Mouse (Mus musculus) hindbrain, embryonic 16.5 days (tissue): Measurements from ENCODE around the gene Pex6. TPM values are rescaled to one million over a fixed set of nuclear protein-coding genes. Genes with fewer than 3 reads are reported as not detected.

ENCODE experiments used
- ATAC-seq: fragments of 200-750 bp; cut with Nextera tagmentation; 2 replicates; pipeline ENCODE4 v1.8.0; 2017; ENCODE audit warnings: moderate TSS enrichment, moderate library complexity
- H3K27ac ChIP-seq: fragments of 300-500 bp; sonication (generic); 2 replicates; pipeline ENCODE4 v1.5.1; 2014; ENCODE audit warnings: low read depth, mild to moderate bottlenecking, control low read depth, low read length, moderate library complexity
- H3K27me3 ChIP-seq: fragments of 300-500 bp; sonication (generic); replicated peaks from 2 replicates; pipeline ENCODE4 v1.6.1; 2014; ENCODE audit warnings: low read length; ENCODE audit not compliant: control insufficient read depth, insufficient read depth
- H3K36me3 ChIP-seq: fragments of 300-500 bp; sonication (generic); 2 replicates; pipeline ENCODE4 v1.6.1; 2014; ENCODE audit warnings: mild to moderate bottlenecking, low read length, moderate library complexity, mixed read lengths; ENCODE audit not compliant: control insufficient read depth, insufficient read depth
- H3K4me1 ChIP-seq: fragments of 300-500 bp; sonication (generic); 2 replicates; pipeline ENCODE4 v1.6.1; 2014; ENCODE audit warnings: low read depth, low read length; ENCODE audit not compliant: control insufficient read depth, insufficient read depth
- H3K4me2 ChIP-seq: fragments of 300-500 bp; sonication (generic); 2 replicates; pipeline ENCODE4 v1.6.1; 2014; ENCODE audit warnings: mild to moderate bottlenecking, low read length, control low read depth, moderate library complexity
- H3K4me3 ChIP-seq: fragments of 300-500 bp; sonication (generic); 2 replicates; pipeline ENCODE4 v1.5.1; 2014; ENCODE audit warnings: mild to moderate bottlenecking, low read length, control low read depth, moderate library complexity
- H3K9ac ChIP-seq: fragments of 300-500 bp; sonication (generic); 2 replicates; pipeline ENCODE4 v1.6.1; 2014; ENCODE audit warnings: low read depth, mild to moderate bottlenecking, control low read depth, low read length, moderate library complexity
- H3K9me3 ChIP-seq: fragments of 300-500 bp; sonication (generic); 2 replicates; pipeline ENCODE4 v1.6.1; 2014; ENCODE audit warnings: mild to moderate bottlenecking, low read length, moderate library complexity; ENCODE audit not compliant: control insufficient read depth
- WGBS: fragments of 180-500 bp; shearing (Covaris S2); extraction: QIAGEN DNeasy Blood & Tissue Kit; methylation state at CpG from one replicate; pipeline ENCODE4 v1.1.7; 2014; 5-methylcytosine and 5-hydroxymethylcytosine counted together
- polyA plus RNA-seq: library from polyadenylated mRNA; unstranded; fragments of >200 nt; fragmentation: Nextera tagmentation; extraction: Ambion mirVana; gene quantifications from 2 replicates; pipeline ENCODE4 v1.2.1, GENCODE M21; 2015

Gene Pex6
- polyA plus RNA-seq, 1 experiment from 2014 or later, result 23.0 TPM

- H3K36me3 ChIP-seq, result no peaks in the 10 kb centered on the region
- WGBS, result 95% methylated on average over 14 of the region's 14 CpGs
- H3K4me2 ChIP-seq, result no peak overlapping the region
These were observed 4.7 kb upstream of the Pex6 start for GRCm38 (mm10) chr17:46706375-46707089.

GRCm38 (mm10) chr17:46711612-46712271, 479 bp downstream of the Pex6 start:
- Histone ChIP-seq H3K4me2 (peak overlapping the region; percentile 89), H3K9ac (peak overlapping the region; percentile 95), H3K27me3 (no peaks in the 10 kb centered on the region), H3K4me3 (peak overlapping the region; percentile 98), H3K4me1 (peaks cover 12% of the 10 kb centered on the region), H3K36me3 (peaks cover 20% of the 10 kb centered on the region), H3K9me3 (no peaks in the 10 kb centered on the region), H3K27ac (peak overlapping the region; percentile 80)
- WGBS, result 1% methylated on average over 45 of the region's 76 CpGs
- ATAC-seq, result peak; percentile 71

More at GRCm38 (mm10) chr17:46706375-46707089, 4.7 kb upstream of the Pex6 start:
- no peak overlapping the region for H3K9ac ChIP-seq
- peaks cover 26% of the 10 kb centered on the region for H3K4me1 ChIP-seq
- H3K4me3 ChIP-seq, result no peak overlapping the region
- H3K27me3 ChIP-seq, result no peaks in the 10 kb centered on the region
- H3K9me3 ChIP-seq, result no peaks in the 10 kb centered on the region
- no peak for ATAC-seq
- no peak overlapping the region for H3K27ac ChIP-seq

- H3K27ac ChIP-seq, result no peak overlapping the region
These were observed 1.2 kb downstream of the Pex6 start for GRCm38 (mm10) chr17:46712442-46712841.

DNA sequence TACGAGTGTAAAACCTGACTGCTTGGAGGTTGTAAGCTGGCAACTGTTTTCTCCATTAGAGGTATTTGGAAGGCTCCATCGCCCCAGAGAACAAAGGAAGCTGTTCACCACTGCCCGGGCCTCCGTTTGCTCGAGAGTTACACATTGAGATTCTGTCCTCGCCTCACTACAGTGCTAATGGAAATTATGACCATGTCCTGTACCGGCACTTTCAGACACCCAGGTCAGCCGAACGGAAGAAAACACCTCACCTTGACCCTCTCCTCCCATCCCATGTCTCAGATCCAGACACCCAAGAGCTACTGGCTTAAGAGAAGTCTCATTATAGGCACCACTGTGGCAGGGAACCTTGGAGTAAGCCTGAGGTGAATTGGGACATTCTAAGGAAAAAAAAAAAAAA, 2.6 kb downstream of the Pex6 start:
- H3K27ac ChIP-seq, result no peak overlapping the region
- no peak for ATAC-seq

More at GRCm38 (mm10) chr17:46712442-46712841, 1.2 kb downstream of the Pex6 start:
- peaks cover 24% of the 10 kb centered on the region for H3K36me3 ChIP-seq
- H3K27me3 ChIP-seq, result no peaks in the 10 kb centered on the region
- peaks cover 12% of the 10 kb centered on the region for H3K4me1 ChIP-seq
- H3K9me3 ChIP-seq, result no peaks in the 10 kb centered on the region
- peak overlapping the region; percentile 89 for H3K4me2 ChIP-seq
- H3K4me3 ChIP-seq, result peak overlapping the region; percentile 98
- peak overlapping the region; percentile 95 for H3K9ac ChIP-seq
- ATAC-seq, result no peak
- WGBS, result 77% methylated on average over 7 of the region's 7 CpGs

GRCm38 (mm10) chr17:46714756-46715481, 3.7 kb downstream of the Pex6 start:
- no peak overlapping the region for H3K4me3 ChIP-seq
- no peaks in the 10 kb centered on the region for H3K27me3 ChIP-seq
- peaks cover 12% of the 10 kb centered on the region for H3K4me1 ChIP-seq
- H3K9me3 ChIP-seq, result no peaks in the 10 kb centered on the region
- no peak overlapping the region for H3K4me2 ChIP-seq
- no peak overlapping the region for H3K9ac ChIP-seq
- no peak for ATAC-seq
- no peak overlapping the region for H3K27ac ChIP-seq
- 93% methylated on average over 11 of the region's 11 CpGs for WGBS
- H3K36me3 ChIP-seq, result peaks cover 24% of the 10 kb centered on the region

More for the DNA sequence above, 2.6 kb downstream of the Pex6 start:
- Histone ChIP-seq H3K9me3 (no peaks in the 10 kb centered on the region), H3K4me2 (no peak overlapping the region), H3K36me3 (peaks cover 24% of the 10 kb centered on the region), H3K4me1 (peaks cover 12% of the 10 kb centered on the region), H3K9ac (no peak overlapping the region), H3K27me3 (no peaks in the 10 kb centered on the region), H3K4me3 (no peak overlapping the region)
- WGBS, result 84% methylated on average over 9 of the region's 9 CpGs

DNA sequence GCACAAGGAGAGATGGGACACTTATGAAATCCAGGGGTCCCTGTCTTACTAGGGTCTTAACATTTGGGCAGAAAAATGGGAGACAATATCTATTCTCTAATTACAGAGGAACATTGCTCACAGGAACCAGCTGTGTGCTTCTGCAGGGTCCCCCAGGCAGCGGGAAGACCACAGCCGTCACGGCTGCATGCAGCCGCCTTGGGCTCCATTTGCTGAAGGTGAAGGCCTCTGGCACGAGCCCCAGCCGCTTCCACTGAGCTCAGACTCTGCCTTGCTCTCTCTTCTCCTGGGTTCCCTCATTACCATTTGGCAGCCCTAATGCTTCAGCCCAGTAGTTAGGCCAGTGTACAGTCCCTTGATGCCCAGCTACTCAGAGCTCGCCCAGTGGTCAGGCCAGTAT, 9.8 kb downstream of the Pex6 start:
- Histone ChIP-seq H3K4me3 (no peak overlapping the region), H3K27me3 (no peaks in the 10 kb centered on the region), H3K36me3 (peaks cover 22% of the 10 kb centered on the region), H3K9ac (no peak overlapping the region), H3K4me2 (no peak overlapping the region), H3K9me3 (no peaks in the 10 kb centered on the region), H3K27ac (no peak overlapping the region), H3K4me1 (no peaks in the 10 kb centered on the region)
- WGBS, result 88% methylated on average over 7 of the region's 7 CpGs
- ATAC-seq, result no peak

DNA sequence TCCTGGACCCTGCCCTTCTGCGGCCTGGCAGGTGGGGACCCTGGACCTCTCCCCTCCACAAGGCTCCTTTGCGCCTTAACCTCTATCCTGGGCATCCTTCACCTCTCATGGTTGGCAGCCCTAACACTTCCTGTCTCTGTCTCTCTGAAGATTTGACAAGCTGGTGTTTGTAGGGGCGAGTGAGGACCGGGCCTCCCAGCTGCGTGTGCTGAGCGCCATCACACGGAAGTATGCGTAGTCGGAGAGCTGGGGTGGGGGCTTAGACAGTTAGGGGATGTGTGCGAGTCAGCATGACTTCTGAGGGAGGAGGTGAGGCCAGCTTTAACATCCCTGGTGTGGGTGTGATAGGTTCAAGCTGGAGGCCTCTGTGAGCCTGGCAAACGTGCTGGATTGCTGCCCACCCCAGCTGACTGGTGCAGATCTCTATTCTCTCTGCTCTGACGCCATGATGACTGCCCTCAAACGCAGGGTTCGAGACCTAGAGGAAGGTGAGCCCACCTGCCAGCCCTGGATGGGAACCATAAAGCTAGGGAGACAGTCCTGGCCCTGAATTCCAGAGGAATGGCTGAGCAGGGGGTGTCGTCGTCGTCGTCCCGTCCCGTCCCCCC, 13.3 kb downstream of the Pex6 start:
- Histone ChIP-seq H3K4me2 (no peak overlapping the region), H3K9ac (no peak overlapping the region), H3K4me1 (no peaks in the 10 kb centered on the region), H3K27ac (no peak overlapping the region), H3K36me3 (peaks cover 15% of the 10 kb centered on the region), H3K9me3 (no peaks in the 10 kb centered on the region), H3K4me3 (no peak overlapping the region), H3K27me3 (no peaks in the 10 kb centered on the region)
- ATAC-seq, result no peak
- WGBS, result 81% methylated on average over 20 of the region's 20 CpGs

DNA sequence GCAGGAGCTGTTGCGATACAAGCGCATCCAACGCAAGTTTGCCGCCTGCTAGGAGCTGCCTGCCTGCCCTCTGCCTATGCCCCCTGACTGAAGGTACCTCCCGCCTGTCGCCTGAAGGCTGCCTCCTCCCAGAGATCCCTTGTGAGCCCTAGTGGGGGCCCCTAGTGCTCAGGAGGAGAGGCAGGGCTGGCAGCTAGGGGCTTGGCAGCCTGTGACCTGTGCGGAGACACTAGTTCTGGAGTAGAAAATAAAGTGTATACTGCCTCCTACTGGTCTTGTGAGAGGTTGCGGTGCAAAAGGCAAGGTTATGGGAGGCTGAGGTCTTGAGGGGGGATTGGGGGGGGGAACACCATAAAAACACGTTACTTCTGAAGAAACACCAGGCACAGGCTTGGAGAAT, 14.0 kb downstream of the Pex6 start:
- Histone ChIP-seq H3K4me1 (no peaks in the 10 kb centered on the region), H3K4me2 (no peak overlapping the region), H3K36me3 (peaks cover 15% of the 10 kb centered on the region), H3K4me3 (no peak overlapping the region), H3K27me3 (no peaks in the 10 kb centered on the region), H3K9ac (no peak overlapping the region), H3K9me3 (no peaks in the 10 kb centered on the region), H3K27ac (no peak overlapping the region)
- ATAC-seq, result no peak
- WGBS, result 50% methylated on average over 9 of the region's 9 CpGs
